In genomic region chr16:30388522-30389209, GRCm38 (mm10) we compare ENCODE assay signal across 8 mouse cellular contexts. TPM values are rescaled to one million over a fixed set of nuclear protein-coding genes. Genes with fewer than 3 reads are reported as not detected.
DNase-seq lines count a peak whose midpoint lies in the region; ATAC-seq lines count a peak whose summit lies in the region.

No protein-coding gene starts in this region.

- peaks cover 5% of the 10 kb centered on the region; the same call in 1 of the 2 replicates for H3K9me3 ChIP-seq in intestine, embryonic 14.5 days (ENCODE audit: control insufficient read depth, low read length)

- peaks cover 21% of the 10 kb centered on the region for H3K4me1 ChIP-seq in intestine, embryonic 14.5 days (replicated peaks; ENCODE audit: control insufficient read depth, insufficient read depth, low read length)

- peak; percentile 94 for DNase-seq in adrenal gland, adult 2 months
- DNase-seq in embryo, embryonic 11 days, result peak; percentile 97
- DNase-seq in gastrocnemius, postnatal 25 days, result peak; percentile 89
- DNase-seq in intestine, embryonic 14.5 days (ENCODE audit: low spot score), result peak; percentile 92
- peak; percentile 86 to 90 for DNase-seq in left cerebral cortex, postnatal 14 days (ENCODE audit: low spot score in 2 of 2)
- DNase-seq in right cerebral cortex, postnatal 14 days, result peak; percentile 91
- peak; percentile 92 for DNase-seq in urinary bladder, postnatal 25 days (ENCODE audit: low spot score)

- H3K9ac ChIP-seq in intestine, embryonic 14.5 days (ENCODE audit: low read length), result peak overlapping the region; percentile 83

- peak overlapping the region; percentile 93 for H3K4me2 ChIP-seq in intestine, embryonic 14.5 days (ENCODE audit: low read length)

- no peaks in the 10 kb centered on the region for H3K27me3 ChIP-seq in intestine, embryonic 14.5 days (replicated peaks; ENCODE audit: control insufficient read depth, insufficient read depth, low read length)

- peaks cover 15% of the 10 kb centered on the region for H3K36me3 ChIP-seq in intestine, embryonic 14.5 days (ENCODE audit: control insufficient read depth, insufficient read depth, low read length)

- intact Hi-C loops in left cerebral cortex, postnatal 14 days (cut with DNase I), result loop anchor here (5.0 kb wide), 1 partner anchor 114 kb away; no protein-coding TSS in a partner anchor

- H3K27ac ChIP-seq in intestine, embryonic 14.5 days (ENCODE audit: low read depth), result peak overlapping the region; percentile 83

- WGBS in intestine, embryonic 14.5 days, result under 1% methylated on average over 30 of the region's 76 CpGs

- H3K4me3 ChIP-seq in intestine, embryonic 14.5 days (ENCODE audit: low read depth, low read length), result peak overlapping the region; percentile 86

- peak; percentile 93 for ATAC-seq in intestine, embryonic 14.5 days (replicated peaks; ENCODE audit: low FRiP score, low TSS enrichment, low read depth)
- ATAC-seq in megakaryocyte-erythroid progenitor cell, adult 5-6 weeks (replicated peaks; ENCODE audit: low FRiP score, low TSS enrichment, poor library complexity, severe bottlenecking), result peak; percentile 82

RNA-seq across cellular contexts. Expression of gene Atp13a3, which starts 17.1 kb away (rescaled TPM):
- 10 to 100 TPM; 71.3 to 98.1 TPM for total RNA-seq in adrenal gland, adult 2 months (2021)
- polyA plus RNA-seq in adrenal gland, adult 2 months (2012; rRNA removed), result 65.3 and 69.3 TPM in 2 replicates
- 10 to 100 TPM; 35.5 to 45.9 TPM for total RNA-seq in gastrocnemius, postnatal 25 days (2021)
- 23.5 and 28.3 TPM in 2 replicates for polyA plus RNA-seq in intestine, embryonic 14.5 days (2014; fragmentation: Nextera tagmentation; extraction: Ambion mirVana)
- total RNA-seq in left cerebral cortex, postnatal 14 days (2021), result 10 to 100 TPM; 66.2 to 67.3 TPM
- 161 and 194 TPM in 2 replicates for total RNA-seq in megakaryocyte-erythroid progenitor cell, adult 5-6 weeks (2014; fragmentation: Nextera tagmentation)
- total RNA-seq in megakaryocyte-erythroid progenitor cell, adult 5-6 weeks (2017), result 128 and 155 TPM in 2 replicates

Comparison
In these comparisons a context has a peak if more than half of its experiments do, and no peak if none do; other contexts are left out.
1. Peak in every context shown above with its lines: DNase-seq, ATAC-seq, H3K4me3 ChIP-seq and H3K27ac ChIP-seq.